Comparison of ENCODE assay signal across 10 mouse cellular contexts in the genomic region with DNA sequence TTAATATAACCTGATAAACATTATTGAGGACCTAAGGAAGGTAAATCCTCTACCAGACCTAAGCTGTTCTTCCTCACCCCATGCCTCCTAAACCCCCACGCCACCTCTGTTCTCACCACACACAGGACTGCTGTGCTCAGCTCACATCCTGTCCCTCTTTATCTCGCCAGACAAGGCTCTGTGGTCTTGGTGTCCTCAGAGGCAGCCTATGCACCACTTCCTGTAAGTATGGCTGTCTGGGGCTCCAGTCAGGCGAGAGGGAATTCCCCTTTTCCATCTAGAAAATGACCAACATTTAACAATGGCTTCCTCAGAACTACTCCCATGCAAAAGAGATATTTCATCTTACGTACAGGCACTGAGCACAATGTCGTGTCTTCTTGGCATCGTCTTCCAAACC.
DNase-seq lines count a peak whose midpoint lies in the region; ATAC-seq lines count a peak whose summit lies in the region.
"Had no signal": no experiment of that assay in that cellular context is flagged by ENCODE, and none has a peak within 500 bp of the region (broad histone marks: within the 10 kb centered on the region; RNA-seq: fewer than 3 reads in every experiment).

No protein-coding gene starts in this region.

- peak; percentile 84 for ATAC-seq in inflammation-experienced regulatory T-cells, adult 6 months
- peak; percentile 98 for ATAC-seq in megakaryocyte-erythroid progenitor cell, adult 5-6 weeks (replicated peaks; ENCODE audit: low FRiP score, low TSS enrichment, poor library complexity, severe bottlenecking)

- DNase-seq in A20 (ENCODE audit: low read depth, low spot score), result peak; percentile 9
- peak; percentile 8 to 16 for DNase-seq in CD8-positive naive resting alpha-beta T cell, adult 2 months (ENCODE audit: low read depth in 2 of 2, low spot score in 2 of 2)
- DNase-seq in right cerebral cortex, adult 2 months (ENCODE audit: low spot score in 2 of 2), result no peak
- no peak for DNase-seq in cerebellum, postnatal 14 days
- DNase-seq in layer of hippocampus, adult 11-12 months (ENCODE audit: low spot score), result no peak
- DNase-seq: adrenal gland, postnatal 36 days; kidney, adult 2 months; right cerebral cortex, adult 18-20 months had no signal

Comparison
In these comparisons a context has a peak if more than half of its experiments do, and no peak if none do; other contexts are left out.
1. DNase-seq: peak in A20 (single experiment) and CD8-positive naive resting alpha-beta T cell, adult 2 months (2 of 2); none in right cerebral cortex, adult 2 months (0 of 2), cerebellum, postnatal 14 days (0 of 2) and layer of hippocampus, adult 11-12 months (single experiment).